Mouse (Mus musculus) liver, embryonic 11.5 days (tissue): Measurements from ENCODE around the gene Dlg2. TPM values are rescaled to one million over a fixed set of nuclear protein-coding genes. Genes with fewer than 3 reads are reported as not detected.
A peak's percentile ranks its signal among the peaks of the same experiment; 100 is the strongest.

Experiments
- ATAC-seq: fragments of 200-750 bp; cut with Nextera tagmentation; replicated peaks from 2 replicates; pipeline ENCODE4 v1.8.0; 2017; ENCODE audit warnings: moderate number of reproducible peaks, mild to moderate bottlenecking, moderate TSS enrichment, moderate library complexity; ENCODE audit not compliant: low FRiP score
- DNase-seq: peaks from one replicate; pipeline ENCODE4 v3.0.0-alpha.2; 2017; ENCODE audit warnings: low spot score
- H3K27ac ChIP-seq: fragments of 300-500 bp; sonication (generic); 2 replicates; pipeline ENCODE4 v1.5.1; 2014; ENCODE audit warnings: mild to moderate bottlenecking, low read depth, low read length, control low read depth
- H3K27me3 ChIP-seq: fragments of 300-500 bp; sonication (generic); replicated peaks from 2 replicates; pipeline ENCODE4 v1.6.1; 2014; ENCODE audit warnings: low read length, mixed read lengths; ENCODE audit not compliant: control insufficient read depth, insufficient read depth
- H3K36me3 ChIP-seq: fragments of 300-500 bp; sonication (generic); 2 replicates; pipeline ENCODE4 v1.6.1; 2014; ENCODE audit warnings: mild to moderate bottlenecking, low read length, moderate library complexity, mixed read lengths; ENCODE audit not compliant: control insufficient read depth, insufficient read depth
- H3K4me1 ChIP-seq: fragments of 300-500 bp; sonication (generic); replicated peaks from 2 replicates; pipeline ENCODE4 v1.6.1; 2014; ENCODE audit warnings: low read length, mixed read lengths; ENCODE audit not compliant: control insufficient read depth, insufficient read depth
- H3K4me2 ChIP-seq: fragments of 300-500 bp; sonication (generic); 2 replicates; pipeline ENCODE4 v1.6.1; 2014; ENCODE audit warnings: mild to moderate bottlenecking, control low read depth, moderate library complexity
- H3K4me3 ChIP-seq: fragments of 300-500 bp; sonication (generic); 2 replicates; pipeline ENCODE4 v1.5.1; 2014; ENCODE audit warnings: low read depth, low read length, control low read depth
- H3K9ac ChIP-seq: fragments of 300-500 bp; sonication (generic); 2 replicates; pipeline ENCODE4 v1.6.1; 2014; ENCODE audit warnings: low read depth, low read length, control low read depth
- H3K9me3 ChIP-seq: fragments of 300-500 bp; sonication (generic); 2 replicates; pipeline ENCODE4 v1.6.1; 2016; ENCODE audit warnings: low read length, inconsistent platforms, mixed read lengths; ENCODE audit not compliant: control insufficient read depth
- WGBS: fragments of 180-500 bp; shearing (Covaris S2); extraction: QIAGEN DNeasy Blood & Tissue Kit; methylation state at CpG from one replicate; pipeline ENCODE4 v1.1.7; 2014; 5-methylcytosine and 5-hydroxymethylcytosine counted together
- polyA plus RNA-seq: library from polyadenylated mRNA; unstranded; fragments of >200 nt; fragmentation: Nextera tagmentation; extraction: Ambion mirVana; gene quantifications from 2 replicates; pipeline ENCODE4 v1.2.1, GENCODE M21; 2014

The Dlg2 gene
- polyA plus RNA-seq, 1 experiment from 2014 or later, result 0.96 TPM

- Histone ChIP-seq H3K9ac (no peak overlapping the region), H3K4me3 (no peak overlapping the region), H3K27me3 (no peaks in the 10 kb centered on the region), H3K27ac (no peak overlapping the region), H3K4me2 (no peak overlapping the region), H3K36me3 (no peaks in the 10 kb centered on the region), H3K4me1 (no peaks in the 10 kb centered on the region), H3K9me3 (no peaks in the 10 kb centered on the region)
- DNase-seq (no peak), ATAC-seq (no peak)
- 61% methylated on average over 1 of the region's 1 CpGs for WGBS
Observed at GRCm38 (mm10) chr7:91972970-91973369, 1496.5 kb downstream of the Dlg2 start.

DNA sequence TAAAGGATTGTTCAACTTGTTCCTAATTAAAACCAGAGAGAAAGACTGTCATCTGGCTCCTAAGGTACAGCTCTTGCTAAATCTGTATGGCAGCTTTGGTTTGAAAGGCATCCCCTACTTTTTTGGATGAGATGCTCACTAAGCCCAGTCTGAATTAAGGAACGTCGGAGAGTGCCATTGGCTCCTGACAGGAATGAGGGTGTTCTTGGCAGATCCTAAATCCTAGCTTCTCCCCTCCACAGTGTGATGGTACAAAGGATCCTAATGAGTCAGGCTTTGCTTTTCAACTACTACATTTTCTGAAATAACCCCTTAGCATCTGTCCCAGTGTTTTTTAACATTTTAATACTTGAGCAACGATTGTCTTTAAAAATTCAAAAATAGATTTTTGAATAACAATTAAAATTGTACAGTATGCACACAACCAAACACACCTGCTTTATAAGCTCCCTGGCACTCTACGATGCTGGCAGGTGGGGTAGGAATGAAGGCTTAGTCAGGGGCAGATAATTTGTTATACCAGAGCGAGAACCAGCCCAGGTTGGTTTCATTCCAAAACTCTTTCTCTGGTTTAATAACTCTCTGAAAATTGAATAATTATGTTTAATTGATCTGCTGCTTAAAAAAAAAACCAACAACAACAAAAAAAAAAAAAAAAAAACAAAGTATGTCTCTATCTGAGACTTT is 1527.4 kb downstream of the Dlg2 start:
- 84% methylated on average over 5 of the region's 5 CpGs for WGBS
- no peaks in the 10 kb centered on the region for H3K36me3 ChIP-seq
- no peaks in the 10 kb centered on the region for H3K4me1 ChIP-seq
- no peak overlapping the region for H3K27ac ChIP-seq
- no peak for DNase-seq
- no peak overlapping the region for H3K4me3 ChIP-seq
- H3K27me3 ChIP-seq, result no peaks in the 10 kb centered on the region
- H3K4me2 ChIP-seq, result no peak overlapping the region
- no peaks in the 10 kb centered on the region for H3K9me3 ChIP-seq
- no peak for ATAC-seq
- no peak overlapping the region for H3K9ac ChIP-seq

DNA sequence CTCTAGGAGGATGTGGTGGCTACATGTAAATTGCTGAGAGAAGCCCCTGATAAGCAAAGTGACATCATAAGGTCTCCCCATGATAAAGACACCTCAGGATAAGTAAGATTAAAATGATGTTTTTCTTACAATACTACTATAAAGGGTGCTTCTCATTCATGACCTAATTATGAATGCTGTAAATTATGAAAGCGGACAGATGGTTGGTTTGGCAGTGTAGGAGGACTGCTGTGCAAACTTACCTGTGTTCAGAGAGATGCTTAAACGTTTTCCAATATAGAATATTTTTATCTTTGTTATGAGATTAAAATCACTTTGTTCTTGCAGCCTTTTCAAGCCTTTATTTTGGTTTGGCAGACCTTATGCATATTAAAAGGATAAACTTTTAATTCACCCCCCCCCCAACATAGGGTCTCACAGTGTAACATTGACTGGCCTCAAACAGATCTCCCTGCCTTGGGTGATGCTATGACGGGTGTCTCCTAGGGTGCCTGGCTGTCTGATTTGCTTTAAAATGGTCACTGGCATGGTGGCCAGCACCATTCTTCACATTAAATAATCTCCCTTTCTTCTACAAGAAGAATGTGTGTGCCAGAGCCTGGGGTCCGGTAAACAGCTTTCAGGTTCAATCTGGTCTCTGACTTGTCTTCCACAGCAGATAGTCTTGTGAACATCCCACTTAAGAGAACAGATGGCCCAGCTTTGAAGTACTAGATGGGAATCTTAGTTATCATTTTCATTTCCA is 1529.4 kb downstream of the Dlg2 start:
- H3K27ac ChIP-seq, result no peak overlapping the region

GRCm38 (mm10) chr7:92008702-92009101 is 1532.2 kb downstream of the Dlg2 start:
- Histone ChIP-seq H3K4me1 (no peaks in the 10 kb centered on the region), H3K4me3 (no peak overlapping the region), H3K4me2 (no peak overlapping the region)

More for the DNA sequence above, 1529.4 kb downstream of the Dlg2 start:
- no peaks in the 10 kb centered on the region for H3K36me3 ChIP-seq
- DNase-seq, result no peak
- H3K9ac ChIP-seq, result no peak overlapping the region
- no peaks in the 10 kb centered on the region for H3K4me1 ChIP-seq
- no peak overlapping the region for H3K4me3 ChIP-seq
- no peaks in the 10 kb centered on the region for H3K9me3 ChIP-seq
- no peak for ATAC-seq
- no peaks in the 10 kb centered on the region for H3K27me3 ChIP-seq
- WGBS, result 75% methylated on average over 4 of the region's 4 CpGs
- no peak overlapping the region for H3K4me2 ChIP-seq

DNA sequence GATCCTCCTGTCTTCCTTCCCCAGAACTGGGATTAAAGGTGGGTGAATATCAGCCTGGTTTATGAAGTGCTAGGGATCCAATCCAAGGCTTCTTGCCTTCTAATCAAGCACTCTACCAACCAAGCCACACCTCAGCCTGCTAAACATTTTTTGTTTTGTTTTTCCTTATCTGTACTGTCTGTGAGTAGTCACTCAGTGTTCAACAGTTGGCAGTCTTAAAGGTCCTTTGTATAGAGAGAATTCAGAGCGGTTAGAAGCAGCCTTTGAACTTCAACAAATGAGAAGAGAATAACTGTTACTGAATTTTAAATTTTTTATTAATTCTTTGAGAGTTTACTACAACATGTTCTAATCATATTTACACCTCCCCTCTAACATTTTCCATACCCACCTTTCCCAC is 1548.5 kb downstream of the Dlg2 start:
- no peaks in the 10 kb centered on the region for H3K9me3 ChIP-seq
- no peak overlapping the region for H3K9ac ChIP-seq
- no peak overlapping the region for H3K4me2 ChIP-seq
- H3K4me3 ChIP-seq, result no peak overlapping the region
- WGBS, result 79% methylated on average over 1 of the region's 1 CpGs
- no peak overlapping the region for H3K27ac ChIP-seq
- ATAC-seq (no peak), DNase-seq (no peak)
- no peaks in the 10 kb centered on the region for H3K36me3 ChIP-seq
- H3K27me3 ChIP-seq, result no peaks in the 10 kb centered on the region
- H3K4me1 ChIP-seq, result no peaks in the 10 kb centered on the region

More at GRCm38 (mm10) chr7:92008702-92009101, 1532.2 kb downstream of the Dlg2 start:
- DNase-seq (no peak), ATAC-seq (no peak)
- Histone ChIP-seq H3K9me3 (no peaks in the 10 kb centered on the region), H3K36me3 (no peaks in the 10 kb centered on the region), H3K27ac (no peak overlapping the region), H3K9ac (no peak overlapping the region), H3K27me3 (no peaks in the 10 kb centered on the region)
- WGBS, result 79% methylated on average over 1 of the region's 1 CpGs

GRCm38 (mm10) chr7:92025465-92026056 is 1549.1 kb downstream of the Dlg2 start:
- 72% methylated on average over 2 of the region's 2 CpGs for WGBS
- Histone ChIP-seq H3K9me3 (no peaks in the 10 kb centered on the region), H3K9ac (no peak overlapping the region), H3K4me1 (no peaks in the 10 kb centered on the region), H3K36me3 (no peaks in the 10 kb centered on the region), H3K4me3 (no peak overlapping the region), H3K4me2 (no peak overlapping the region), H3K27ac (no peak overlapping the region), H3K27me3 (no peaks in the 10 kb centered on the region)
- ATAC-seq (0 out of 2 replicates have a peak, but pooled peaks have one; percentile 41), DNase-seq (no peak)

DNA sequence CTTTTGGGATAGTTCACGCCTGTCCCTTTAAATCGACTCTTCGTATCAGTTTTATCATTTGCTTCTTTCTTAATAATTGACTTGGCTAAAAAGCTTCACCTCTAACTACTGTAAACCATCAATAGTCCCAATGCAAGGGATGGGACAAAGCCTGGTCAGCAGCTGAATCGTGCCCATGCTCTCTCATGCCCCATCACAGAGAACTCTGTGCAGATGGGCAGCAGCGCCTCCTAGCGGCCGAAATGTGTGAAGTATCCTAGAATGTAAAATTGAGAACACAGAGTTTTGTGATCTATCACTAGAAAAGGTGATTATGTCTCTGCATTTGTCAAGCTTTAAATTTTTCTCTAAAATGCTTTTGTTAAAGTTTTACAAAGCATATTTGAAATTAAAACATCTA is 1550.6 kb downstream of the Dlg2 start:
- Histone ChIP-seq H3K4me1 (no peaks in the 10 kb centered on the region), H3K9me3 (no peaks in the 10 kb centered on the region), H3K4me2 (no peak overlapping the region), H3K36me3 (no peaks in the 10 kb centered on the region), H3K27me3 (no peaks in the 10 kb centered on the region), H3K9ac (no peak overlapping the region), H3K27ac (no peak overlapping the region), H3K4me3 (no peak overlapping the region)
- ATAC-seq, result peak; percentile 60; the same call in 1 of the 2 replicates
- DNase-seq, result peak; percentile 40
- 41% methylated on average over 7 of the region's 7 CpGs for WGBS

- no peak overlapping the region for H3K9ac ChIP-seq
- H3K27ac ChIP-seq, result no peak overlapping the region
- H3K4me3 ChIP-seq, result no peak overlapping the region
- H3K9me3 ChIP-seq, result no peaks in the 10 kb centered on the region
- ATAC-seq (no peak), DNase-seq (no peak)
- H3K27me3 ChIP-seq, result no peaks in the 10 kb centered on the region
- no peak overlapping the region for H3K4me2 ChIP-seq
- no peaks in the 10 kb centered on the region for H3K36me3 ChIP-seq
- 77% methylated on average over 2 of the region's 2 CpGs for WGBS
- H3K4me1 ChIP-seq, result no peaks in the 10 kb centered on the region
Observed at GRCm38 (mm10) chr7:92034256-92034655, 1557.8 kb downstream of the Dlg2 start.
